10 mouse cellular contexts compared by ENCODE assay signal in the genomic region with DNA sequence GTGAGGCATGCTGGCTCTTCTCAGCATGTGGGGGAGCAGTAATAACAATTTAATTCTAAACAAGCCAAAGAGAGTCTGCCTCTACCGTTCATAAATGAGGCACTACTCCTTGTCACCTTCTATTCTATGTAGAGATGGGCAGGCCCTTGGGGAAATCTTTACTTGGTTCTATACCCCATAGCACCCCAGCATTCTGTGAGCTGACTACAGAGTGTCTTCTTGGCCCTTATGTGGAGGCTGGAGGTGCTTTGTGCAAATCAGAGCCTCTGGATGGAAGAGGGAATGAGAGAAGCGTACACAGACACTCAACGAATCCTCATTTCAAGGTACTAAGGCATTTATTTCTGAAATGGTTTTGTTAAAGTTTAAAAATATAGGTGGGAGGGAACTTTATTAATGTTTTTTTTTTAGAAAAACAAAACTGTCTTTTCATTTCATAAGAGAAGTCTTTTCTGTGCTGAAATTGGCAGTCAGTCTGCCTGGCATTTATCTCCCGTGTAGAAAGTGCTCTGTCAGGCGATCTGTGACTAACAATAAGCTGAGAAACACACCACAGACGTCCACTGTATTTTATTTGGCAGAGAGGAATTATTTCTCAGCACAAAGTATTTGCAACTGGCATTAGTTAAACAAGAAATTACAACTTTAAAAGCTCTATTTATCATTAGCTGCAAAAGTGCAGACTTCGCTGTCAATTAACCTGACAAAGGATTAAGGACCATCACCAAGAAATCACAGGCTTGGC. TPM values are rescaled to one million over a fixed set of nuclear protein-coding genes. Genes with fewer than 3 reads are reported as not detected.
DNase-seq lines count a peak whose midpoint lies in the region; ATAC-seq lines count a peak whose summit lies in the region.
"Had no signal": no experiment of that assay in that cellular context is flagged by ENCODE, and none has a peak within 500 bp of the region (broad histone marks: within the 10 kb centered on the region; RNA-seq: fewer than 3 reads in every experiment).

No protein-coding gene starts in this region.

- no peak overlapping the region for H3K4me2 ChIP-seq in heart, embryonic 12.5 days
- H3K4me2 ChIP-seq in forebrain, embryonic 12.5 days: no peak overlapping the region
- peak overlapping the region; percentile 22; the same call in 1 of the 2 replicates for H3K4me2 ChIP-seq in neural tube, embryonic 15.5 days

- H3K4me3 ChIP-seq in heart, embryonic 12.5 days: no peak overlapping the region
- H3K4me3 ChIP-seq in forebrain, embryonic 12.5 days (replicated peaks): no peak overlapping the region
- no peak overlapping the region for H3K4me3 ChIP-seq in neural tube, embryonic 15.5 days (replicated peaks)

- 60% methylated on average over 7 of the region's 7 CpGs for WGBS in heart, embryonic 12.5 days
- 45% methylated on average over 7 of the region's 7 CpGs for WGBS in forebrain, embryonic 12.5 days
- 37% methylated on average over 7 of the region's 7 CpGs for WGBS in neural tube, embryonic 15.5 days

- H3K27ac ChIP-seq in heart, embryonic 12.5 days (ENCODE audit: poor library complexity, severe bottlenecking): peak overlapping the region; percentile 68
- 0 out of 2 replicates have a peak overlapping the region, but pooled peaks have one; percentile 42 for H3K27ac ChIP-seq in forebrain, embryonic 12.5 days
- 0 out of 2 replicates have a peak overlapping the region, but pooled peaks have one; percentile 18 for H3K27ac ChIP-seq in neural tube, embryonic 15.5 days (replicated peaks)

- intact Hi-C loops in heart, postnatal 36 days (cut with DNase I): no loop called here

- H3K27me3 ChIP-seq in heart, embryonic 12.5 days (replicated peaks): no peaks in the 10 kb centered on the region
- H3K27me3 ChIP-seq in forebrain, embryonic 12.5 days: no peaks in the 10 kb centered on the region
- no peaks in the 10 kb centered on the region for H3K27me3 ChIP-seq in neural tube, embryonic 15.5 days (replicated peaks)

- no peaks in the 10 kb centered on the region for H3K9me3 ChIP-seq in heart, embryonic 12.5 days (replicated peaks)
- no peaks in the 10 kb centered on the region for H3K9me3 ChIP-seq in forebrain, embryonic 12.5 days
- H3K9me3 ChIP-seq in neural tube, embryonic 15.5 days (replicated peaks): no peaks in the 10 kb centered on the region

- H3K36me3 ChIP-seq in heart, embryonic 12.5 days: no peaks in the 10 kb centered on the region
- H3K36me3 ChIP-seq in forebrain, embryonic 12.5 days (replicated peaks): no peaks in the 10 kb centered on the region
- no peaks in the 10 kb centered on the region for H3K36me3 ChIP-seq in neural tube, embryonic 15.5 days

- peaks cover 23% of the 10 kb centered on the region for H3K4me1 ChIP-seq in heart, embryonic 12.5 days (replicated peaks)
- peaks cover 25% of the 10 kb centered on the region for H3K4me1 ChIP-seq in forebrain, embryonic 12.5 days
- H3K4me1 ChIP-seq in neural tube, embryonic 15.5 days: peaks cover 20% of the 10 kb centered on the region

- no peak for DNase-seq in heart, postnatal 36 days
- peak; percentile 9 for DNase-seq in lung, postnatal 36 days
- no peak for DNase-seq in lung, postnatal 25 days (ENCODE audit: low spot score)
- no peak for DNase-seq in kidney, postnatal 36 days
- DNase-seq in left cerebral cortex, adult 11 months (ENCODE audit: low spot score): no peak
- DNase-seq: cerebellum, postnatal 25 days; kidney, adult 18-20 months had no signal

- no peak overlapping the region for H3K9ac ChIP-seq in heart, embryonic 12.5 days
- no peak overlapping the region for H3K9ac ChIP-seq in forebrain, embryonic 12.5 days
- H3K9ac ChIP-seq in neural tube, embryonic 15.5 days (replicated peaks): no peak overlapping the region

- ATAC-seq in heart, embryonic 12.5 days (ENCODE audit: insufficient number of reproducible peaks, low FRiP score): no peak
- no peak for ATAC-seq in forebrain, embryonic 12.5 days (ENCODE audit: low FRiP score)
- 0 out of 2 replicates have a peak, but pooled peaks have one; percentile 16 for ATAC-seq in neural tube, embryonic 15.5 days (ENCODE audit: low FRiP score)

RNA-seq across cellular contexts. Expression of a gene that starts 33.2 kb away (rescaled TPM):
- 7.5 and 9.4 TPM in 2 replicates for polyA plus RNA-seq in heart, embryonic 12.5 days (2016; fragmentation: Nextera tagmentation; extraction: Ambion mirVana)
- 10 to 100 TPM; 33.6 to 34.3 TPM for total RNA-seq in heart, postnatal 36 days (2021)
- polyA plus RNA-seq in forebrain, embryonic 12.5 days (2016; fragmentation: Nextera tagmentation; extraction: Ambion mirVana): 29.4 and 29.7 TPM in 2 replicates
- polyA plus RNA-seq in neural tube, embryonic 15.5 days (2015; fragmentation: Nextera tagmentation; extraction: Ambion mirVana): 4.8 and 6.2 TPM in 2 replicates

Comparison
In these comparisons a context has a peak if more than half of its experiments do, and no peak if none do; other contexts are left out.
1. H3K27ac ChIP-seq: peak in every context shown above with its lines; median percentile 68 in heart, embryonic 12.5 days; 42 in forebrain, embryonic 12.5 days; 18 in neural tube, embryonic 15.5 days.